Mouse (Mus musculus): ENCODE measurements around the gene 1700018B08Rik. TPM values are rescaled to one million over a fixed set of nuclear protein-coding genes. Genes with fewer than 3 reads are reported as not detected.

1700018B08Rik gene
- polyA plus RNA-seq, 1 experiment from 2014 or later = not detected

- no peak for ATAC-seq (replicated peaks; ENCODE audit: insufficient number of reproducible peaks, insufficient read depth, low FRiP score, low read depth)
- Histone ChIP-seq H3K4me1 (replicated peaks) (no peaks in the 10 kb centered on the region), H3K36me3 (no peaks in the 10 kb centered on the region), H3K9ac (no peak overlapping the region), H3K4me3 (no peak overlapping the region), H3K4me2 (no peak overlapping the region), H3K27me3 (peaks cover 7% of the 10 kb centered on the region; the same call in 1 of the 2 replicates), H3K9me3 (replicated peaks) (no peaks in the 10 kb centered on the region), H3K27ac (no peak overlapping the region)
- 46% methylated on average over 9 of the region's 9 CpGs for WGBS
Measured at GRCm38 (mm10) chr8:121491633-121492032, 52.5 kb downstream of the 1700018B08Rik start.

GRCm38 (mm10) chr8:121484072-121484782 lies 59.9 kb downstream of the 1700018B08Rik start:
- ATAC-seq (replicated peaks; ENCODE audit: insufficient number of reproducible peaks, insufficient read depth, low FRiP score, low read depth) = no peak
- no peaks in the 10 kb centered on the region for H3K36me3 ChIP-seq
- no peaks in the 10 kb centered on the region for H3K9me3 ChIP-seq (replicated peaks)
- H3K27ac ChIP-seq = no peak overlapping the region
- no peak overlapping the region for H3K9ac ChIP-seq
- 59% methylated on average over 23 of the region's 23 CpGs for WGBS
- no peaks in the 10 kb centered on the region for H3K27me3 ChIP-seq
- H3K4me3 ChIP-seq = no peak overlapping the region
- H3K4me1 ChIP-seq (replicated peaks) = no peaks in the 10 kb centered on the region
- H3K4me2 ChIP-seq = no peak overlapping the region

Other genes starting within 250 kb of the 1700018B08Rik start
- gene Fbxo31, start 34.5 kb upstream of the 1700018B08Rik start, polyA plus RNA-seq (2015; fragmentation: Nextera tagmentation; extraction: Ambion mirVana) = 9.8 and 13.1 TPM in 2 replicates
- 189 and 199 TPM in 2 replicates for gene Map1lc3b, start 46.0 kb upstream of the 1700018B08Rik start, polyA plus RNA-seq (2015; fragmentation: Nextera tagmentation; extraction: Ambion mirVana)
- gene Zcchc14, start 108.6 kb upstream of the 1700018B08Rik start, polyA plus RNA-seq (2015; fragmentation: Nextera tagmentation; extraction: Ambion mirVana) = 7.8 and 8.8 TPM in 2 replicates
- 0.21 and 1.2 TPM in 2 replicates for gene Jph3, start 185.3 kb upstream of the 1700018B08Rik start, polyA plus RNA-seq (2015; fragmentation: Nextera tagmentation; extraction: Ambion mirVana)